Mouse (Mus musculus) megakaryocyte progenitor cell, adult 5-6 weeks (primary cell): ENCODE measurements around the gene Ppid. TPM values are rescaled to one million over a fixed set of nuclear protein-coding genes. Genes with fewer than 3 reads are reported as not detected.

ENCODE experiments used
- ATAC-seq: replicated peaks from 2 replicates; pipeline ENCODE4 v1.8.0; 2016; ENCODE audit warnings: mild to moderate bottlenecking, moderate TSS enrichment, inconsistent platforms; ENCODE audit not compliant: poor library complexity
- total RNA-seq, 2 experiments: library from RNA; stranded (forward) in 1 of 2; stranded (reverse) in 1 of 2; fragments of 157-497, 149-512 nt in 1 of 2; fragments of 200-1000 nt in 1 of 2; gene quantifications; 2 replicates each; pipeline versions ENCODE4 v1.2.3 to v1.2.4; 2015 to 2017

The Ppid gene
- total RNA-seq (2015) (216 and 234 TPM in 2 replicates), total RNA-seq (2017) (271 and 360 TPM in 2 replicates)

GRCm38 (mm10) chr3:79590863-79591792 lies at the start of gene Ppid:
Gene Ppid, plus strand, starts transcription at chr3:79591342.
- ATAC-seq: peak; percentile 85

- ATAC-seq: peak; percentile 79
Observed at GRCm38 (mm10) chr3:79542585-79542984, 48.6 kb upstream of the Ppid start.

GRCm38 (mm10) chr3:79548681-79549437 lies 42.3 kb upstream of the Ppid start:
- peak; percentile 26; the same call in 1 of the 2 replicates for ATAC-seq

GRCm38 (mm10) chr3:79549751-79550393 lies 41.3 kb upstream of the Ppid start:
- no peak for ATAC-seq

GRCm38 (mm10) chr3:79551826-79552552 lies 39.2 kb upstream of the Ppid start:
- ATAC-seq: no peak

- ATAC-seq: no peak
Observed at GRCm38 (mm10) chr3:79553779-79554178, 37.4 kb upstream of the Ppid start.

DNA sequence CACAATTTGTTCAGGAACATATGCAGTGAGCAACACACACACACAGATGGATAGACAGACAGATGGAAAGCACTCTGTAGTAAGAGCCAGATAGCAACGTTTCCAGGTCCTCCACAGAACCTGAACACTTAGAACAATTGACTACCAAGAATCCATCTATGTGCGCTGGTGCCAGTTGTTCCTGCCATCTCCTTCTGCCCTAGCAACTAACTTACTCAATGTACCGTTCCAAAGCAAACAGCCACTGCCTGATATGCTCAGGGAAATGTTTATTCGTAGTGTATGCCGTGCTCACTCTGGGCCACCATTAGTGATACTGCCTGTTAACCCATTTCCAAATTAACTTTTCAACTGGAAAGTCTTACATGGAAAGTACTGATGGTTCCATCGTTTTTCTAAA lies 36.1 kb upstream of the Ppid start:
- no peak for ATAC-seq

- 0 out of 2 replicates have a peak, but pooled peaks have one; percentile 47 for ATAC-seq
Observed at GRCm38 (mm10) chr3:79559021-79559772, 31.9 kb upstream of the Ppid start.

- no peak for ATAC-seq
Observed at GRCm38 (mm10) chr3:79559773-79560045, 31.4 kb upstream of the Ppid start.

DNA sequence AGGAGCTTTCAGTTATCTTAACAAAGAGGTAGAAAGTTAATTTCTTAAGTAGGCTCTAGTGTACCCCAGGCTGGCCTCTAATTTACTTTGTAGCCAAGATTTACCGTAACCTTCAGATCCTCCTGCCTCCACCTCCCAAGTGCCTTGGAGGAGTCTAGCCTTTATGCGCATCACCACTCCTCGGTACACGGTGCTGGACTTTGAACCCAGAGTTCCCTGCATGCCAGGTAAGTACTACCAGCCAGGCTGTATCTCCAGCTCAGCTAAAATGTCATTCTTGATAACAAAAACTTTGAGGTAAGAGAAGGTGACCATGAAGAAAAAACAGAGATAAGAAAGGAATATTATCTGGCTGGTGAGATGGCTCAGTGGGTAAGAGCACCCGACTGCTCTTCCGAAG lies 30.6 kb upstream of the Ppid start:
- no peak for ATAC-seq

GRCm38 (mm10) chr3:79561784-79562715 lies 29.1 kb upstream of the Ppid start:
- ATAC-seq: peak; percentile 59

DNA sequence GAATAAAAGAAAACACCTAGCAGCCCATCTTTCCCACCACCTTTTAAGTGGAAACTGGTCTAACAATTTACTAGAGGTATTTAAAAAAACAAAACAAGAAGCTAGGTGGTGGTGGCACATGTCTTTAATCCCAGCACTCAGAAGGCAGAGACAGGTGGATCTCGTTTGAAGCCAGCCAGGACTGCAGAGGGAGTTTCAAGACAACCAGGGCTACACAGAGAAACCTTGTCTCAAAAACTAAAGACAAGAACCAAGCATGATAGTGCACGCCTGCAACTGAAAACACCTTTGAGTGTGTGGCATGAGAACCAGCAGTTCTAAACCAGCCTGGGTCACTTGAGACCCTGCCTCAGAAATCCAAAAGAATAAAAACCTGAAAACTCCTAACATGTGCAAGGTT lies 27.6 kb upstream of the Ppid start:
- no peak for ATAC-seq

DNA sequence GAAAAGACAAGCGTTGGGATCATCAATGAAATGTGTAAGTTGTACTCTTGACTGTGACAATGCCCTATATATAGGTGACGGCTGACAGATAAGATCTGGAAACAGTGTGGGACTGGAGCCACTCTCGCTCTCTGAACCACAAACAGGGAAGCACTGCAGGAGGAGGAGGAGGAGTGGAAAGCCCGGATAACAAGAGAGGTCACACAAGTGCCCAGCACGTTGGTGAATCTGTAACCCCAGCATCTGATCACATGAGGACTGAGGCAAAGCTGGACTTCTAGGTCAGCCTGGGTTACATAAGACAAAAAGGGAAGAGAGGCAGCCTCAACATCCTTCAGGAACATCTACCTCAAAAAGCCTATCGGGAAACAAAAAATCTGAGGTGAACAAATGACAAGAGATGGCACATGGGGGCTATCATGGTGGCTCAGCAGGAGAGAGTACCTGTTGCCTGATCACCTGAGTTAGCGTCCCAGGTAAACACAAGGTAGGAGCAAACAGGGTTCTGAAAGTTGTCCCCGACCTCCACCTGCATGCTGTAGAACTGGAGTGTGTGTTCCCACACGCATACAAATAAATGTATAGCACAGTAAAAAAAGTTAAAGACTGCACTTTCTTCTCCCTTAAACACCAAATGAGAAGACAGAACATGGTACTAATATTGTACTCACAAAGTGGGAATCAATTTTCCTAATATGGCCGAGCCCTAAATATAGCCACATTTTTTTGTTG lies 26.1 kb upstream of the Ppid start:
- ATAC-seq: no peak

GRCm38 (mm10) chr3:79566716-79567691 lies 24.1 kb upstream of the Ppid start:
- peak; percentile 5; the same call in 1 of the 2 replicates for ATAC-seq

DNA sequence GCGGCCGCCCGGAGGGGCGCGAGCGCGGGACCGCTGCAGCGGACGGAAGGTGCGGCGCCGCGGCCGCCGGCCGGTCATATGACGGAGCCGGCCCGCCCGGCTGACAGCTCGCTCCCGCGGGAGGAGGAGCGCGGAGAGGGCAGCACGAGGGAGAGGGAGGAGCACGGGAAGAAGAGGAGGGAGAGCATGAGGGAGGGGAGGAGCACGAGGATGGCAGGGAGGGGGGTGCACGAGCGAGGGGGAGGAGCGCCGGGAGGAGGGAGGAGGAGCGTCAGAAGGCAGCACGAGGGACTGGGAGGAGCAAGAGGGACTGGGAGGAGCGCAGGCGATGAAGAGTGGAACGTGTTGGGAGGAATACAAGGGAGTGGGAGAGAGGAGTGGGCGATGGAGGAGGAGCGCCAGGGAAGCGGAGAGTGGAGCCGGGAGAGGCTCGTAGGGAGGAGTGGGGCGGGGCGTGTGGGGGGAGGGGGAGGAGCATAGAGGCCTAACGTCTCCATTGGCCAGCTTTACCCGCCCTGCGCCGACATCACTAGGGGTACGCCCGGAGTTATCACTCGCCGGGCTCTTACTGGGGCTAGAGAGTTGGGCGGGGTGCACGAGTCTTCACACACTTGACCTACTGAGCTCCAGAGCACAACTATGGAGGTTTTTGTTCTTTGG lies 23.3 kb upstream of the Ppid start, which contains the start of gene Fnip2:
Gene Fnip2, minus strand, starts transcription at position 94 of the 660 bp plus-strand sequence.
- ATAC-seq: peak; percentile 87

- no peak for ATAC-seq
Observed at GRCm38 (mm10) chr3:79568629-79569350, 22.4 kb upstream of the Ppid start.
